Mouse (Mus musculus): ENCODE results near the gene Chrnb2.

GRCm38 (mm10) chr3:89794616-89795015 is 30.2 kb upstream of the Chrnb2 start:
- TF ChIP-seq CTCF (IDR thresholded peaks at IDR 0.05; ENCODE audit: low read depth), result peak; percentile 22; the same call in 1 of the 2 replicates
- TF ChIP-seq EP300 (optimal IDR thresholded peaks at IDR 0.05), result no peak
